ENCODE assay signal across 14 mouse cellular contexts in genomic region chrX:57917441-57918145, GRCm38 (mm10).
A peak's percentile ranks its signal among the peaks of the same experiment; 100 is the strongest.
DNase-seq lines count a peak whose midpoint lies in the region; ATAC-seq and TF ChIP-seq lines count a peak whose summit lies in the region.
"Had no signal": no experiment of that assay in that cellular context is flagged by ENCODE, and none has a peak within 500 bp of the region (broad histone marks: within the 10 kb centered on the region; RNA-seq: fewer than 3 reads in every experiment).

No protein-coding gene starts in this region.

- no peak overlapping the region for H3K4me2 ChIP-seq in intestine, embryonic 14.5 days (ENCODE audit: low read length)
- H3K4me2 ChIP-seq in intestine, embryonic 15.5 days (replicated peaks), result no peak overlapping the region
- peak overlapping the region; percentile 25 for H3K4me2 ChIP-seq in hindbrain, embryonic 14.5 days (replicated peaks)
- H3K4me2 ChIP-seq in midbrain, embryonic 15.5 days, result peak overlapping the region; percentile 31
- H3K4me2 ChIP-seq: liver, embryonic 15.5 days had no signal

- H3K4me1 ChIP-seq in intestine, embryonic 14.5 days (replicated peaks; ENCODE audit: control insufficient read depth, insufficient read depth, low read length), result no peaks in the 10 kb centered on the region
- H3K4me1 ChIP-seq in intestine, embryonic 15.5 days (replicated peaks), result no peaks in the 10 kb centered on the region
- no peaks in the 10 kb centered on the region for H3K4me1 ChIP-seq in embryonic facial prominence, embryonic 10.5 days
- no peaks in the 10 kb centered on the region for H3K4me1 ChIP-seq in hindbrain, embryonic 14.5 days (replicated peaks; ENCODE audit: control insufficient read depth, insufficient read depth, low read length)
- H3K4me1 ChIP-seq in midbrain, embryonic 15.5 days, result no peaks in the 10 kb centered on the region
- H3K4me1 ChIP-seq: liver, embryonic 15.5 days had no signal

- no peak for ATAC-seq in intestine, embryonic 14.5 days (replicated peaks; ENCODE audit: low FRiP score, low TSS enrichment, low read depth)
- no peak for ATAC-seq in intestine, embryonic 15.5 days
- ATAC-seq in hindbrain, embryonic 14.5 days (ENCODE audit: low FRiP score), result no peak
- no peak for ATAC-seq in midbrain, embryonic 15.5 days (replicated peaks)
- ATAC-seq: Patski had no signal

- no peak overlapping the region for H3K9ac ChIP-seq in intestine, embryonic 14.5 days (ENCODE audit: low read length)
- H3K9ac ChIP-seq in intestine, embryonic 15.5 days, result no peak overlapping the region
- H3K9ac ChIP-seq in hindbrain, embryonic 14.5 days, result no peak overlapping the region
- H3K9ac ChIP-seq in midbrain, embryonic 15.5 days, result no peak overlapping the region
- H3K9ac ChIP-seq: liver, embryonic 15.5 days had no signal

- no peak overlapping the region for H3K27ac ChIP-seq in intestine, embryonic 14.5 days (ENCODE audit: low read depth)
- H3K27ac ChIP-seq in intestine, embryonic 15.5 days, result no peak overlapping the region
- no peak overlapping the region for H3K27ac ChIP-seq in embryonic facial prominence, embryonic 10.5 days (replicated peaks)
- H3K27ac ChIP-seq in hindbrain, embryonic 14.5 days, result no peak overlapping the region
- H3K27ac ChIP-seq in midbrain, embryonic 15.5 days, result no peak overlapping the region
- H3K27ac ChIP-seq in gastrocnemius, adult 2 months, result no peak overlapping the region
- H3K27ac ChIP-seq: kidney, postnatal 0 days; liver, embryonic 15.5 days had no signal

- intact Hi-C loops in gastrocnemius, adult 2 months (cut with DNase I), result no loop called here

- no peaks in the 10 kb centered on the region for H3K9me3 ChIP-seq in intestine, embryonic 14.5 days (ENCODE audit: control insufficient read depth, low read length)
- no peaks in the 10 kb centered on the region for H3K9me3 ChIP-seq in intestine, embryonic 15.5 days
- H3K9me3 ChIP-seq in embryonic facial prominence, embryonic 10.5 days, result no peaks in the 10 kb centered on the region
- no peaks in the 10 kb centered on the region for H3K9me3 ChIP-seq in hindbrain, embryonic 14.5 days (ENCODE audit: control insufficient read depth, low read length)
- H3K9me3 ChIP-seq in midbrain, embryonic 15.5 days, result no peaks in the 10 kb centered on the region
- H3K9me3 ChIP-seq: liver, embryonic 15.5 days had no signal

- peaks cover 75% of the 10 kb centered on the region for H3K27me3 ChIP-seq in intestine, embryonic 14.5 days (replicated peaks; ENCODE audit: control insufficient read depth, insufficient read depth, low read length)
- peaks cover 20% of the 10 kb centered on the region for H3K27me3 ChIP-seq in intestine, embryonic 15.5 days (replicated peaks)
- peaks cover 78% of the 10 kb centered on the region for H3K27me3 ChIP-seq in embryonic facial prominence, embryonic 10.5 days (replicated peaks; ENCODE audit: low read depth, poor library complexity, severe bottlenecking)
- H3K27me3 ChIP-seq in hindbrain, embryonic 14.5 days (ENCODE audit: control insufficient read depth, insufficient read depth, low read length), result peaks cover 23% of the 10 kb centered on the region; the same call in 1 of the 2 replicates
- no peaks in the 10 kb centered on the region; the same call in 1 of the 2 replicates for H3K27me3 ChIP-seq in midbrain, embryonic 15.5 days (replicated peaks)

- 17% methylated on average over 21 of the region's 21 CpGs for WGBS in intestine, embryonic 14.5 days
- 17% methylated on average over 21 of the region's 21 CpGs for WGBS in intestine, embryonic 15.5 days
- 24% methylated on average over 21 of the region's 21 CpGs for WGBS in embryonic facial prominence, embryonic 10.5 days
- 19% methylated on average over 21 of the region's 21 CpGs for WGBS in hindbrain, embryonic 14.5 days
- WGBS in midbrain, embryonic 15.5 days, result 22% methylated on average over 21 of the region's 21 CpGs

- DNase-seq in intestine, embryonic 14.5 days (ENCODE audit: low spot score), result peak; percentile 55
- DNase-seq in embryonic facial prominence, embryonic 10.5 days (ENCODE audit: low spot score), result peak; percentile 49
- DNase-seq in hindbrain, embryonic 14.5 days (ENCODE audit: low spot score), result no peak
- no peak for DNase-seq in frontal cortex, postnatal 10 days (ENCODE audit: low spot score in 2 of 2)
- DNase-seq in gastrocnemius, adult 2 months, result no peak
- no peak for DNase-seq in kidney, postnatal 25 days
- DNase-seq: adrenal gland, postnatal 36 days; cerebellum, adult 2 months; gastrocnemius, postnatal 36 days had no signal

- no peaks in the 10 kb centered on the region for H3K36me3 ChIP-seq in intestine, embryonic 14.5 days (ENCODE audit: control insufficient read depth, insufficient read depth, low read length)
- no peaks in the 10 kb centered on the region for H3K36me3 ChIP-seq in intestine, embryonic 15.5 days
- H3K36me3 ChIP-seq in embryonic facial prominence, embryonic 10.5 days (replicated peaks), result no peaks in the 10 kb centered on the region
- no peaks in the 10 kb centered on the region for H3K36me3 ChIP-seq in hindbrain, embryonic 14.5 days (replicated peaks; ENCODE audit: control insufficient read depth, insufficient read depth)
- H3K36me3 ChIP-seq in midbrain, embryonic 15.5 days (replicated peaks), result no peaks in the 10 kb centered on the region
- H3K36me3 ChIP-seq: liver, embryonic 15.5 days had no signal

- H3K4me3 ChIP-seq in intestine, embryonic 14.5 days (ENCODE audit: low read depth, low read length), result no peak overlapping the region
- no peak overlapping the region for H3K4me3 ChIP-seq in intestine, embryonic 15.5 days (replicated peaks)
- H3K4me3 ChIP-seq in embryonic facial prominence, embryonic 10.5 days, result no peak overlapping the region
- H3K4me3 ChIP-seq in hindbrain, embryonic 14.5 days (replicated peaks; ENCODE audit: low read length), result no peak overlapping the region
- no peak overlapping the region for H3K4me3 ChIP-seq in midbrain, embryonic 15.5 days
- no peak overlapping the region for H3K4me3 ChIP-seq in gastrocnemius, adult 2 months
- H3K4me3 ChIP-seq: liver, embryonic 15.5 days had no signal

- no peak for TF ChIP-seq CTCF in gastrocnemius, adult 2 months (IDR thresholded peaks at IDR 0.05)

Comparison
In these comparisons a context has a peak if more than half of its experiments do, and no peak if none do; other contexts are left out.
1. DNase-seq: peak in intestine, embryonic 14.5 days (single experiment) and embryonic facial prominence, embryonic 10.5 days (single experiment); none in hindbrain, embryonic 14.5 days (single experiment), frontal cortex, postnatal 10 days (0 of 2), gastrocnemius, adult 2 months (single experiment) and kidney, postnatal 25 days (0 of 2).
2. H3K4me2 ChIP-seq: peak in hindbrain, embryonic 14.5 days (single experiment) and midbrain, embryonic 15.5 days (single experiment); none in intestine, embryonic 14.5 days (single experiment) and intestine, embryonic 15.5 days (single experiment).